In the genomic region with DNA sequence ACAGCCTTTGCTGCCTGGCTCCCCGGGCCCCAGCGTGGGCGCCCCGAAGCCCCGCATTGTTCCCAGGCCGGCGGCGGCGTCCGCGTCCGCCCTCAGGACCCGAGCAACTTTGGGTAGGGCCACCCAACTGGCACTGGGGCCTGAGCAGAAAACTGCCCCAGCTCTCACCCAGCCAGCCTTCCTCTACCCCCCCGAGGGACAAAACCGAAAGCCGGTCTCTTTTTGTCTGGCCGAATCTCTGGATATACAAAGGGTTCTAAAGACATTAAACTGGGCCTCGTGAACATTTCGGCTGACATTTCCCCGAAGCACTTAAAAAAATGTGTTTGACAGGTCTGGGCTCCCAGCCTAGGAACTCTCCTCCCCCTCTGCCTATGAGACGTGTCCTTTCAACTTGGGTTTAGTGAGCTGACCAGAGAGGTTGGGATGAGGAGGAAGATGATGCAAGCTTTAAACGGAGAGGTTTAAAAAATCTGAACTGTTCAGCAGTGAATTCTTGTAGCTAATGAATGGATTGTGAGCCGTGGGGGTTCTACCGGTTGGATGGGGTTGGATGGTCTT, we compare ENCODE assay signal across 8 mouse cellular contexts. TPM values are rescaled to one million over a fixed set of nuclear protein-coding genes. Genes with fewer than 3 reads are reported as not detected.
DNase-seq lines count a peak whose midpoint lies in the region; ATAC-seq and TF ChIP-seq lines count a peak whose summit lies in the region.

No protein-coding gene starts in this region.

- no peak for TF ChIP-seq CTCF in embryonic fibroblast, embryonic 13.5 days (IDR thresholded peaks at IDR 0.05; ENCODE audit: borderline replicate concordance, insufficient read depth, low read length)

- H3K9ac ChIP-seq in limb, embryonic 11.5 days (ENCODE audit: low read length), result peak overlapping the region; percentile 100
- peak overlapping the region; percentile 98 for H3K9ac ChIP-seq in midbrain, embryonic 12.5 days (replicated peaks)

- peaks cover 2% of the 10 kb centered on the region; the same call in 1 of the 2 replicates for H3K4me1 ChIP-seq in embryonic fibroblast, embryonic 13.5 days (ENCODE audit: control insufficient read depth, insufficient read depth, low read length)
- peaks cover 14% of the 10 kb centered on the region for H3K4me1 ChIP-seq in limb, embryonic 11.5 days (ENCODE audit: control insufficient read depth, insufficient read depth, low read length)
- peaks cover 25% of the 10 kb centered on the region for H3K4me1 ChIP-seq in midbrain, embryonic 12.5 days

- H3K36me3 ChIP-seq in limb, embryonic 11.5 days (ENCODE audit: control insufficient read depth, insufficient read depth, low read length), result no peaks in the 10 kb centered on the region
- H3K36me3 ChIP-seq in midbrain, embryonic 12.5 days, result no peaks in the 10 kb centered on the region

- ATAC-seq in limb, embryonic 11.5 days (ENCODE audit: insufficient number of reproducible peaks, low FRiP score, low TSS enrichment, low read depth), result peak; percentile 40
- ATAC-seq in midbrain, embryonic 12.5 days (ENCODE audit: low FRiP score, low read depth), result peak; percentile 51; the same call in 1 of the 2 replicates
- ATAC-seq in monocyte, adult 5-6 weeks (replicated peaks; ENCODE audit: insufficient number of reproducible peaks, low FRiP score, low TSS enrichment, poor library complexity, severe bottlenecking), result no peak

- H3K27me3 ChIP-seq in limb, embryonic 11.5 days (ENCODE audit: control insufficient read depth, insufficient read depth, low read length), result no peaks in the 10 kb centered on the region
- peaks cover 14% of the 10 kb centered on the region for H3K27me3 ChIP-seq in midbrain, embryonic 12.5 days

- 1% methylated on average over 24 of the region's 24 CpGs for WGBS in limb, embryonic 11.5 days
- under 1% methylated on average over 24 of the region's 24 CpGs for WGBS in midbrain, embryonic 12.5 days

- H3K4me3 ChIP-seq in embryonic fibroblast, embryonic 13.5 days (ENCODE audit: insufficient read depth, low read length), result peak overlapping the region; percentile 74
- H3K4me3 ChIP-seq in limb, embryonic 11.5 days (ENCODE audit: low read depth, low read length), result peak overlapping the region; percentile 97
- peak overlapping the region; percentile 87 for H3K4me3 ChIP-seq in midbrain, embryonic 12.5 days

- TF ChIP-seq POLR2A in embryonic fibroblast, embryonic 13.5 days (IDR thresholded peaks at IDR 0.05; ENCODE audit: low read depth, low read length), result peak; percentile 37; the same call in 1 of the 2 replicates

- DNase-seq in right cerebral cortex, postnatal 10 days (ENCODE audit: low spot score in 2 of 2), result peak; percentile 33 to 48
- no peak for DNase-seq in right cerebral cortex, postnatal 4 days
- peak; percentile 80 for DNase-seq in adipocyte (ENCODE audit: low spot score)
- DNase-seq in heart, postnatal 25 days (ENCODE audit: low spot score), result peak; percentile 7
- DNase-seq in limb, embryonic 11.5 days (ENCODE audit: low spot score), result peak; percentile 60

- no peaks in the 10 kb centered on the region for H3K9me3 ChIP-seq in limb, embryonic 11.5 days (ENCODE audit: control insufficient read depth, low read length)
- no peaks in the 10 kb centered on the region for H3K9me3 ChIP-seq in midbrain, embryonic 12.5 days

- peak overlapping the region; percentile 72 for H3K4me2 ChIP-seq in limb, embryonic 11.5 days (ENCODE audit: low read depth, severe bottlenecking)
- H3K4me2 ChIP-seq in midbrain, embryonic 12.5 days (replicated peaks), result peak overlapping the region; percentile 76

- intact Hi-C loops in heart, postnatal 25 days (cut with DNase I), result loop anchor here (2.0 to 10.0 kb wide), 2 partner anchors 52 to 200 kb away; partner anchors contain the start of genes Cdr2 and Mfsd13b

- H3K27ac ChIP-seq in embryonic fibroblast, embryonic 13.5 days (ENCODE audit: insufficient read depth, low read length), result peak overlapping the region; percentile 89
- H3K27ac ChIP-seq in limb, embryonic 11.5 days (replicated peaks; ENCODE audit: low read depth, low read length), result peak overlapping the region; percentile 97
- H3K27ac ChIP-seq in midbrain, embryonic 12.5 days (replicated peaks), result peak overlapping the region; percentile 98

RNA-seq across cellular contexts. Expression of gene Mettl9, which starts 1.0 kb away (rescaled TPM):
- 126 and 171 TPM in 2 replicates for polyA plus RNA-seq in embryonic fibroblast, embryonic 13.5 days (2011; ENCODE audit: insufficient read length, low read depth, missing spikeins)
- 10 to 100 TPM; 77.5 to 80.5 TPM for total RNA-seq in heart, postnatal 25 days (2021)
- 294 and 297 TPM in 2 replicates for polyA plus RNA-seq in limb, embryonic 11.5 days (2014; fragmentation: Nextera tagmentation; extraction: Ambion mirVana)
- 243 and 252 TPM in 2 replicates for polyA plus RNA-seq in midbrain, embryonic 12.5 days (2016; fragmentation: Nextera tagmentation; extraction: Ambion mirVana)
- total RNA-seq in monocyte, adult 5-6 weeks (2017), result 45.0 to 54.5 TPM (median 52.3 TPM) in 3 replicates

RNA-seq across cellular contexts. Expression of gene Igsf6, which starts 39.1 kb away (rescaled TPM):
- polyA plus RNA-seq in embryonic fibroblast, embryonic 13.5 days (2011; ENCODE audit: insufficient read length, low read depth, missing spikeins), result 0.23 TPM in 1 of 2 replicates, not detected in the other
- 1 to 10 TPM; 1.7 TPM for total RNA-seq in heart, postnatal 25 days (2021)
- polyA plus RNA-seq in limb, embryonic 11.5 days (2014; fragmentation: Nextera tagmentation; extraction: Ambion mirVana), result 1.0 and 1.1 TPM in 2 replicates
- polyA plus RNA-seq in midbrain, embryonic 12.5 days (2016; fragmentation: Nextera tagmentation; extraction: Ambion mirVana), result 1.0 and 1.4 TPM in 2 replicates
- 245 to 446 TPM (median 387 TPM) in 3 replicates for total RNA-seq in monocyte, adult 5-6 weeks (2017)

RNA-seq across cellular contexts. Expression of gene Otoa, which starts 46.2 kb away (rescaled TPM):
- 0.12 and 0.32 TPM in 2 replicates for polyA plus RNA-seq in embryonic fibroblast, embryonic 13.5 days (2011; ENCODE audit: insufficient read length, low read depth, missing spikeins)
- total RNA-seq in heart, postnatal 25 days (2021), result under 1 TPM; 0.14 to 0.21 TPM
- polyA plus RNA-seq in limb, embryonic 11.5 days (2014; fragmentation: Nextera tagmentation; extraction: Ambion mirVana), result 0.04 TPM in 1 of 2 replicates, not detected in the other
- 0.05 and 0.34 TPM in 2 replicates for polyA plus RNA-seq in midbrain, embryonic 12.5 days (2016; fragmentation: Nextera tagmentation; extraction: Ambion mirVana)
- total RNA-seq in monocyte, adult 5-6 weeks (2017), result 0.29 TPM in 1 of 3 replicates, not detected in the others

RNA-seq across cellular contexts. Expression of gene Mfsd13b, which starts 52.9 kb away (rescaled TPM):
- not detected in 2 replicates for polyA plus RNA-seq in embryonic fibroblast, embryonic 13.5 days (2011; ENCODE audit: insufficient read length, low read depth, missing spikeins)
- total RNA-seq in heart, postnatal 25 days (2021), result not detected
- polyA plus RNA-seq in limb, embryonic 11.5 days (2014; fragmentation: Nextera tagmentation; extraction: Ambion mirVana), result 0.14 and 0.35 TPM in 2 replicates
- 0.29 and 0.51 TPM in 2 replicates for polyA plus RNA-seq in midbrain, embryonic 12.5 days (2016; fragmentation: Nextera tagmentation; extraction: Ambion mirVana)
- total RNA-seq in monocyte, adult 5-6 weeks (2017), result not detected in 3 replicates

RNA-seq across cellular contexts. Expression of gene Cdr2, which starts 53.1 kb away (rescaled TPM):
- polyA plus RNA-seq in embryonic fibroblast, embryonic 13.5 days (2011; ENCODE audit: insufficient read length, low read depth, missing spikeins), result 44.6 and 51.9 TPM in 2 replicates
- total RNA-seq in heart, postnatal 25 days (2021), result 10 to 100 TPM; 14.8 to 21.9 TPM
- polyA plus RNA-seq in limb, embryonic 11.5 days (2014; fragmentation: Nextera tagmentation; extraction: Ambion mirVana), result 14.0 and 16.2 TPM in 2 replicates
- polyA plus RNA-seq in midbrain, embryonic 12.5 days (2016; fragmentation: Nextera tagmentation; extraction: Ambion mirVana), result 17.2 and 18.9 TPM in 2 replicates
- 5.9 to 17.3 TPM (median 17.3 TPM) in 3 replicates for total RNA-seq in monocyte, adult 5-6 weeks (2017)
